Mouse (Mus musculus): ENCODE data around the gene Ddx11. TPM values are rescaled to one million over a fixed set of nuclear protein-coding genes. Genes with fewer than 3 reads are reported as not detected.
A peak's percentile ranks its signal among the peaks of the same experiment; 100 is the strongest.

Ddx11 gene
- 18.5 and 20.7 TPM in 2 replicates for polyA plus RNA-seq (2014; fragmentation: Nextera tagmentation; extraction: Ambion mirVana)

DNA sequence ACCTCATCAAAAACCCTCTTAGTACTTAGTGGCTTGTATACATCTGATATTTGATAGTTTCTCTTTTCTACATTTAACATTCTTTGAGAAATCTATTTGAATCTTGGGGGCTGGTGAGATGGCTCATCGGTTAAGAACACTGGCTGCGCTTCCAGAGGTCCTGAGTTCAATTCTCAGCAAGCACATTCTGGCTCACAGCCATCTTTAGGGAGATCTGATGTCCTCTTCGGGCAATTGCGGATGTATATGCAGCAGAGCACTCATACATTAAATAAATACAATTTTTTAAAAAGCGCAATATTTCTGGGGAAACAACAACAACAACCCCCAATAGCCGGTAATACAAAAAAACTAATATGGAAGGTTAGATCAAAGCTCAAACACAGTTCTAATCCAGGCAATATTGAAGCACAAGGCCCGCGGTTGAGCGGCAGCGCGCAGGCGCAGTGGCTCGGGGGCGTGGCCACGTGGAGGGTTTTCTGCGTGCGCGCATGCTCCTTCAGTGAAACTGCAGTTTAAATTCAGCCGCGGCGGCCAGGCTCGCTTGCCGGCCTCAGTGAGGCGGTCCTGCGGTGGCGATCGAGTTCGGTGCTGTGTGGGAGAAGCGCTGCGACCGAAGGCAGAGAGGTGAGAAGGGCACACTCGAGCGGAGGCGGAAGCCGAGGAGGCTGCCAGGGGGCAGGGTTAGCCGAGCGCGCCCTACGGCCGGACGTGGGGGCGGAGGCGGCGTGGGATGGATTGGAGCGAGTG is at the start of gene Ddx11:
Gene Ddx11 (plus strand): TSS at position 455 of the 750 bp plus-strand sequence.
- 5% methylated on average over 45 of the region's 45 CpGs for WGBS
- Histone ChIP-seq H3K27me3 (replicated peaks; ENCODE audit: control insufficient read depth, insufficient read depth, low read length) (no peaks in the 10 kb centered on the region), H3K36me3 (ENCODE audit: control insufficient read depth, insufficient read depth, low read length) (peaks cover 40% of the 10 kb centered on the region), H3K4me2 (ENCODE audit: low read length) (peak within 1 kb of the TSS; percentile 76), H3K9ac (ENCODE audit: low read length) (peak within 1 kb of the TSS; percentile 64), H3K9me3 (ENCODE audit: control insufficient read depth, low read length) (no peaks in the 10 kb centered on the region), H3K4me3 (ENCODE audit: low read depth, low read length) (peak within 1 kb of the TSS; percentile 94), H3K27ac (ENCODE audit: low read depth) (peak within 1 kb of the TSS; percentile 83), H3K4me1 (replicated peaks; ENCODE audit: control insufficient read depth, insufficient read depth, low read length) (peaks cover 12% of the 10 kb centered on the region)
- peak; percentile 97 for DNase-seq (ENCODE audit: low spot score)
- peak; percentile 87 for ATAC-seq (replicated peaks; ENCODE audit: low FRiP score, low TSS enrichment, low read depth)

DNA sequence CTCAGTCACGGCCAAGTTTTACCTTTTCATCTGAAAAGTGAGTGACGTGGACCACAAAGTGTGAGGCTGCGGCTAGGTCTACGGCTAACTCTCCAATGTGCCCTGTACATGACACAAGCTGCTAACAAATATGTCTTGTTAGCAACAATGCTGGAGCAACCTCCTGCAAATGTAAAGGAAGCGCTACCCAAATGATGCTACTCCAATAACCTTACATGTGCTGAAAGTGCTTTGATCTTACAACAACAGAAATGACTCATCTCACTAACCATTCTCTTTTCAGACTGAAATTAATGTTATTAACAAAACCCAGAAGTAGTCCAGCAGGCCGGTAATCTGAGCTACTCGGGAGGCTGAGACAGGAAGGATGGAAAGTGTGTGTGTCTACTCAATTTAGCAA is 49.3 kb upstream of the Ddx11 start:
- Histone ChIP-seq H3K27ac (ENCODE audit: low read depth) (no peak overlapping the region), H3K27me3 (replicated peaks; ENCODE audit: control insufficient read depth, insufficient read depth, low read length) (no peaks in the 10 kb centered on the region)

GRCm38 (mm10) chr17:66075827-66076173 is 47.5 kb upstream of the Ddx11 start:
- H3K36me3 ChIP-seq (ENCODE audit: control insufficient read depth, insufficient read depth, low read length): peaks cover 25% of the 10 kb centered on the region
- no peak for ATAC-seq (replicated peaks; ENCODE audit: low FRiP score, low TSS enrichment, low read depth)
- H3K27me3 ChIP-seq (replicated peaks; ENCODE audit: control insufficient read depth, insufficient read depth, low read length): no peaks in the 10 kb centered on the region
- no peak for DNase-seq (ENCODE audit: low spot score)
- H3K4me1 ChIP-seq (replicated peaks; ENCODE audit: control insufficient read depth, insufficient read depth, low read length): peaks cover 13% of the 10 kb centered on the region
- H3K27ac ChIP-seq (ENCODE audit: low read depth): no peak overlapping the region
- H3K9me3 ChIP-seq (ENCODE audit: control insufficient read depth, low read length): no peaks in the 10 kb centered on the region
- H3K4me2 ChIP-seq (ENCODE audit: low read length): peak overlapping the region; percentile 83
- peak overlapping the region; percentile 79 for H3K4me3 ChIP-seq (ENCODE audit: low read depth, low read length)
- peak overlapping the region; percentile 65 for H3K9ac ChIP-seq (ENCODE audit: low read length)
- WGBS: 9% methylated on average over 12 of the region's 12 CpGs

More for the DNA sequence above, 49.3 kb upstream of the Ddx11 start:
- no peak overlapping the region for H3K4me2 ChIP-seq (ENCODE audit: low read length)
- peaks cover 13% of the 10 kb centered on the region for H3K4me1 ChIP-seq (replicated peaks; ENCODE audit: control insufficient read depth, insufficient read depth, low read length)
- H3K9me3 ChIP-seq (ENCODE audit: control insufficient read depth, low read length): no peaks in the 10 kb centered on the region
- DNase-seq (ENCODE audit: low spot score) (no peak), ATAC-seq (replicated peaks; ENCODE audit: low FRiP score, low TSS enrichment, low read depth) (no peak)
- H3K36me3 ChIP-seq (ENCODE audit: control insufficient read depth, insufficient read depth, low read length): peaks cover 7% of the 10 kb centered on the region; the same call in 1 of the 2 replicates
- H3K9ac ChIP-seq (ENCODE audit: low read length): no peak overlapping the region
- no peak overlapping the region for H3K4me3 ChIP-seq (ENCODE audit: low read depth, low read length)
- 90% methylated on average over 7 of the region's 7 CpGs for WGBS

DNA sequence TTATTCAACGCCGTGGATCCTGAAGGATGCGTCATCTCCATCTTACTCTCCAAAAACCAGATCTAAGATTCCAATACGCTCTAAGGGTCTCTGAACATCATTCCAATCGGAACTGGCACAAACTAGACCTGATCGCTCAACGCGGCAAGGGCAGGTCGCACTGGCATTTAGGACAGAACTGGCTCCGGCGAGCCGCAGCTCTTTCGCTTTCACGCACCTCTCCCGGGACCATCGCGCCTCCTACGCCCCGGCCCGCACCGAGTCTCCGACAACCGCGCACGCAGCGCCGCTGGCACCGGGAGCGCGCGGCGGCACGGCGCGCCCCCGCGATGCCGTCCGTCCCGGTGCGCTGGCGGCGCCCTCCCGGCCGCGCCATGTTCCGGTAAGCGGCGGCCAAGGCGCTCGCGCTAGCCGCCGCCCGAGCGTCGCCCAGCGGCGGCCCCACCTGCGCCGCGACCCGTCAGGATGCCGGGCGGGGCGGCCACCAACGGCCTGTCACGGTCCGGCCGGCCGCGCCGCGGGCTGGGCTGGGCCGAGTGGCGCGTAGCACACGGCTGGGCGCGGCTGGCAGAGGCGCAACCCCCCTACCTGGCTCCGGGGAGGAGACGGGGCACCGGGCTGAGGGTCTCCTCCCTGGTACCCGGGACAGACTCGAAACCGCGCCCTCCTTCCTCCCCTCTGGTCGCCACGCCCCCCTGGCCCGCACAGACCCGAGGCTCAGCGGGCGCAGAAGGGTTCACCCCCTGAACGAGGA is 47.0 kb upstream of the Ddx11 start:
- DNase-seq (ENCODE audit: low spot score) (peak; percentile 66), ATAC-seq (replicated peaks; ENCODE audit: low FRiP score, low TSS enrichment, low read depth) (peak; percentile 88)
- peaks cover 13% of the 10 kb centered on the region for H3K4me1 ChIP-seq (replicated peaks; ENCODE audit: control insufficient read depth, insufficient read depth, low read length)

DNA sequence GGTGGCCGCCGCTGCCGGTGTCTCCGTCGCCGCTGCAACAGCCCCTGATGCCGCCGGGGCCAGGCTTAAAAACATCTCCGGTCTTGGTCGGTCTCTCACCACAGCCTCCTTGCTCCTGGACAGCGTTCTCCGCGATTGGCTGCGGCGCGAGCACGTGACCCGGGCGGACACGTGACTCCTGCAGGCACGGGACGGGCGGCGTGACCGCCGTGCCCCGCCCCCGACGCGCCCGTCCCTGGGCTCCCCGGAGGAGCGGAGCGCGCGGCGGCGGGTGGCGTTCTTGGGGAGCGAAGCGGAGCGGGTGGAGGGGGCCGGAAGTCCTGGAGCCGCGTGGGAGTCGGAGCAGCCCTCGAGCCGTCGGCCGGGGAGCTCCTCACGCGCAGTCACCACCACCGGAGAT is 46.4 kb upstream of the Ddx11 start, which contains the start of gene Ankrd12:
Gene Ankrd12 (minus strand): TSS at position 156 of the 400 bp plus-strand sequence.
- H3K4me2 ChIP-seq (ENCODE audit: low read length): peak within 1 kb of the TSS; percentile 83
- H3K4me3 ChIP-seq (ENCODE audit: low read depth, low read length): peak within 1 kb of the TSS; percentile 79
- H3K27ac ChIP-seq (ENCODE audit: low read depth): peak within 1 kb of the TSS; percentile 88
- under 1% methylated on average over 53 of the region's 53 CpGs for WGBS
- DNase-seq (ENCODE audit: low spot score) (peak; percentile 95), ATAC-seq (replicated peaks; ENCODE audit: low FRiP score, low TSS enrichment, low read depth) (peak; percentile 97)
- no peaks in the 10 kb centered on the region for H3K27me3 ChIP-seq (replicated peaks; ENCODE audit: control insufficient read depth, insufficient read depth, low read length)
- H3K36me3 ChIP-seq (ENCODE audit: control insufficient read depth, insufficient read depth, low read length): peaks cover 32% of the 10 kb centered on the region
- H3K4me1 ChIP-seq (replicated peaks; ENCODE audit: control insufficient read depth, insufficient read depth, low read length): peaks cover 13% of the 10 kb centered on the region
- no peaks in the 10 kb centered on the region for H3K9me3 ChIP-seq (ENCODE audit: control insufficient read depth, low read length)
- H3K9ac ChIP-seq (ENCODE audit: low read length): peak within 1 kb of the TSS; percentile 65

More for the DNA sequence above, 47.0 kb upstream of the Ddx11 start:
- peak overlapping the region; percentile 79 for H3K4me3 ChIP-seq (ENCODE audit: low read depth, low read length)
- H3K4me2 ChIP-seq (ENCODE audit: low read length): peak overlapping the region; percentile 83
- peak overlapping the region; percentile 88 for H3K27ac ChIP-seq (ENCODE audit: low read depth)
- H3K27me3 ChIP-seq (replicated peaks; ENCODE audit: control insufficient read depth, insufficient read depth, low read length): no peaks in the 10 kb centered on the region
- peak overlapping the region; percentile 65 for H3K9ac ChIP-seq (ENCODE audit: low read length)
- peaks cover 31% of the 10 kb centered on the region for H3K36me3 ChIP-seq (ENCODE audit: control insufficient read depth, insufficient read depth, low read length)
- H3K9me3 ChIP-seq (ENCODE audit: control insufficient read depth, low read length): no peaks in the 10 kb centered on the region
- WGBS: under 1% methylated on average over 80 of the region's 95 CpGs

- no peaks in the 10 kb centered on the region for H3K9me3 ChIP-seq (ENCODE audit: control insufficient read depth, low read length)
- 1% methylated on average over 23 of the region's 23 CpGs for WGBS
- peak overlapping the region; percentile 88 for H3K27ac ChIP-seq (ENCODE audit: low read depth)
- H3K4me2 ChIP-seq (ENCODE audit: low read length): peak overlapping the region; percentile 72
- peaks cover 32% of the 10 kb centered on the region for H3K36me3 ChIP-seq (ENCODE audit: control insufficient read depth, insufficient read depth, low read length)
- peak overlapping the region; percentile 65 for H3K9ac ChIP-seq (ENCODE audit: low read length)
- peaks cover 13% of the 10 kb centered on the region for H3K4me1 ChIP-seq (replicated peaks; ENCODE audit: control insufficient read depth, insufficient read depth, low read length)
- ATAC-seq (replicated peaks; ENCODE audit: low FRiP score, low TSS enrichment, low read depth) (peak; percentile 73), DNase-seq (ENCODE audit: low spot score) (no peak)
- H3K27me3 ChIP-seq (replicated peaks; ENCODE audit: control insufficient read depth, insufficient read depth, low read length): no peaks in the 10 kb centered on the region
- H3K4me3 ChIP-seq (ENCODE audit: low read depth, low read length): peak overlapping the region; percentile 79
Observed at GRCm38 (mm10) chr17:66077437-66077850, 45.9 kb upstream of the Ddx11 start.

GRCm38 (mm10) chr17:66084486-66084885 is 38.8 kb upstream of the Ddx11 start:
- 84% methylated on average over 1 of the region's 1 CpGs for WGBS
- H3K4me2 ChIP-seq (ENCODE audit: low read length): no peak overlapping the region
- H3K4me3 ChIP-seq (ENCODE audit: low read depth, low read length): no peak overlapping the region
- H3K27me3 ChIP-seq (replicated peaks; ENCODE audit: control insufficient read depth, insufficient read depth, low read length): no peaks in the 10 kb centered on the region
- H3K9ac ChIP-seq (ENCODE audit: low read length): no peak overlapping the region
- H3K27ac ChIP-seq (ENCODE audit: low read depth): no peak overlapping the region
- H3K9me3 ChIP-seq (ENCODE audit: control insufficient read depth, low read length): no peaks in the 10 kb centered on the region
- DNase-seq (ENCODE audit: low spot score) (no peak), ATAC-seq (replicated peaks; ENCODE audit: low FRiP score, low TSS enrichment, low read depth) (no peak)
- H3K36me3 ChIP-seq (ENCODE audit: control insufficient read depth, insufficient read depth, low read length): peaks cover 64% of the 10 kb centered on the region
- no peaks in the 10 kb centered on the region for H3K4me1 ChIP-seq (replicated peaks; ENCODE audit: control insufficient read depth, insufficient read depth, low read length)

GRCm38 (mm10) chr17:66085038-66085437 is 38.3 kb upstream of the Ddx11 start:
- Histone ChIP-seq H3K4me2 (ENCODE audit: low read length) (no peak overlapping the region), H3K27me3 (replicated peaks; ENCODE audit: control insufficient read depth, insufficient read depth, low read length) (no peaks in the 10 kb centered on the region), H3K36me3 (ENCODE audit: control insufficient read depth, insufficient read depth, low read length) (peaks cover 61% of the 10 kb centered on the region), H3K27ac (ENCODE audit: low read depth) (no peak overlapping the region), H3K9me3 (ENCODE audit: control insufficient read depth, low read length) (no peaks in the 10 kb centered on the region), H3K4me1 (replicated peaks; ENCODE audit: control insufficient read depth, insufficient read depth, low read length) (no peaks in the 10 kb centered on the region), H3K4me3 (ENCODE audit: low read depth, low read length) (no peak overlapping the region), H3K9ac (ENCODE audit: low read length) (no peak overlapping the region)
- DNase-seq (ENCODE audit: low spot score): no peak
- ATAC-seq (replicated peaks; ENCODE audit: low FRiP score, low TSS enrichment, low read depth): no peak
- 81% methylated on average over 1 of the region's 1 CpGs for WGBS

Measured in intestine, embryonic 14.5 days (tissue).